Mouse (Mus musculus): ENCODE data around the gene Anxa9.

GRCm38 (mm10) chr3:95273471-95273870, 33.5 kb downstream of the Anxa9 start:
- TF ChIP-seq CTCF (IDR thresholded peaks at IDR 0.05; ENCODE audit: low read depth) (no peak), EP300 (IDR thresholded peaks at IDR 0.05; ENCODE audit: low read depth) (no peak)

Measured in heart, postnatal 0 days (tissue).